Mouse (Mus musculus): Measurements from ENCODE around the gene Mrpl47.
"Not testable (repeated sequence)": the region's sequence is repeated elsewhere in the genome, so short reads cannot be mapped to it uniquely, and the experiment has no call there.

Gene Mrpl47

DNA sequence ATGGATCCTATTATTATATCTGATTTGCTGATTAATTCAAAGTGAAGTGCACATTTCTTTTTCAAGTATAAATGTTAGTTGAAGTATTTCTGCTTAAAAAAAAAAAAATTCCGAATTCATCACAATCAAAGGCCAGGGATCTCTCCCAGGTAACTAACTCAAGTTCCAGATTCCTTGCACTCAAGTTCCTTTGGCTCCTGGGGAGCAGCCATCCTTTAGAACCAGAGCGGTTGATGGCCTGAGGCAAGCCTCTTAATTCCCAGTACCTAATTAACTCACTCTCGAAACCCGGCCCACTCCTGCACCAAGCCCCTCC lies 29.4 kb downstream of the Mrpl47 start:
- no peak for DNase-seq (ENCODE audit: low read depth, low spot score)

DNA sequence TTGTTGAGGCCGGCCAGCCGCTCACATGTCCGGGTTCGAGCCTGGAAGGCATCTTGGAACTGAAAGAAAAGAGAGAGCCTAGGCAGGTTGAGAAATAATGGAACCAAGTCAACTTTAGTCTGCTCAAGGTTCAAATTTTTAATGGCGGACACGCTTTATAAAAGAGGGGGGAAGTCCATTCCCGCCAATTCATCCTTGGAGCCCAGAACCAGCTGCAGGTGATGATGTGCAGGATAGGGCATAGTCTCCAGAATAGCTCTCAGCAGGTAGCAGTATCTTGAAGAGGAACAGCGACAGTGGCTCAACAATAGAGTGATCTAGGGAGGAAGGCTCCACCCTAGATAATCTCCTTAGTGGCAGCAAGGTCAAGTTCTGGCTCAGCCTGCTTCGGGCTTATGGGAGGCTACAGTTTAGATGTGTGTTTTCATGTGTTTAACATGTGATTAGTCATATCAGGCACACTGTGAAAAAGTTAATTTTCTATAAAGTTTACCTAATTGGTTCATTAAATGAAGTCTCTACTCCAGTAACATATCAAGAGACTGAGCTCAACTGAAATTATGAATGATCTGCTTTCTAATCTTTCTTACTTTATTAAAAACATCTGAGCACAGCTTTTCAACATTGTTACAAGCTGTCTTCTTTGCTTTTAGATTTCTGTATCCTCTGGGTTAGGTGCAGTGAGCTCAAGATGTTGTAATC lies 31.6 kb downstream of the Mrpl47 start, which contains the start of gene Actl6a:
Actl6a (plus strand) TSS at position 652 of the 702 bp plus-strand sequence.
- not testable (repeated sequence) for DNase-seq (ENCODE audit: low read depth, low spot score)

DNA sequence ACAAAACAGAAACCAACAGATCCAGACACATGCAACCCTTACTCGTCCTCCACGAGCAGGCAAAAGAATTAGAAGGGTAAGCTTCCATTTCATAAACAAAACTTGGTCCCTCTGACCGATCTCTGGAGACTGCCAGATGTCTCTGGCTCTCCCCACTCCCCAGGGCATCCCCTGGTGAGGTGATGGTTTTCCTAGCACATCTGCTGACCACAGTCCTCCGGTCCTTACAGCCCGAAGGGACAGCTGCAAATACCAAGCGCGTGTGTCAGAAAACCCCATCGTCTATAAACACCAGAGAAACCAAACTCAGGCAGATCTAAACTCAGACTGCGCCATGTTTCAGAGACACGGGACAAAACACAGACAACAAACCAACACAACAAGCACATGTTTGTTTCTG lies 32.8 kb downstream of the Mrpl47 start:
- not testable (repeated sequence) for DNase-seq (ENCODE audit: low read depth, low spot score)

DNA sequence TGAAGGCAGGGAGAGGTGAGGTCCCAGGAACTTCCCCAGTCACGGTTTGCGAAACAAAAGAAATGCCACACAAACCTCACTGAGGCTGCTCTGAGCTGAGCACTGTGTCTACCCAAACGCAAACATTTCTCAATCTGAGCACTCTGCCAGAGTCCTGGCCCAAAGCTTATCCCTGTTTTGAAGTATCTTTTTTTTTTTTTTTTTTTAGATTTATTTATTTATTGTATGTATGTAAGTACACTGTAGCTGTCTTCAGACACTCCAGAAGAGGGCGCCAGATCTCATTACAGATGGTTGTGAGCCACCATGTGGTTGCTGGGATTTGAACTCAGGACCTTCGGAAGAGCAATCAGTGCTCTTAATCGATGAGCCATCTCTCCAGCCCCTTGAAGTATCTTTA lies 33.4 kb downstream of the Mrpl47 start:
- not testable (repeated sequence) for DNase-seq (ENCODE audit: low read depth, low spot score)

DNA sequence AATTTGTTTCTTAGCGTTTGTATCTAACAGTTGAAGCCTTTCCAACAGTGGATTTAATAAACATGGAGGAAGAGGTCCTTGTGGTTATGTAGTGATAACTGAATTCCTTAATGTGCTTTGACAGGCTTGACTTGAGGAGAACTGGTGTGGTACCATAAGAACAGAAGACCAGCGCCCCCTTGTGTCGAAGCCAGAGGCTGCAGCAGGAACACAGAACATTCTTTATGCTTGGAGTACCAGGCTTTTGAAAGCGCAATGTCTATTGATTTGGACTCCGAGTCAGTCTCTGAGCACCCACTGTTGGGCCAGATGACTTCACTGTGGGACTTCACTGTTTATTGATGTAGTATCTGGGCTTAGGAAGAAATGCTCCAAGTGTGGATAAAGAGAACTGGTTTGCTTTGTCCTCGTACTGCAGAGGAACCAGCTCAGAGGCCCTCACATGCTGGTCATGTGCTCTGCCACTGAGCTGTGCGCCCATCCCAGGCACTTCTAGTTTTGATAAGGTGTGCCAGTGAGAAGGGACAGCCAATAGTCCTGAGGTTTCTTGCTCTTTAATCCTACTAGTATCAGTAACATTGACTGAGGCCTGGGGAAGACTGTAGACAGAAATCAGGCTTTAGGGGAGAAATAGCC lies 39.1 kb downstream of the Mrpl47 start:
- peak; percentile 86 for DNase-seq (ENCODE audit: low read depth, low spot score)

DNA sequence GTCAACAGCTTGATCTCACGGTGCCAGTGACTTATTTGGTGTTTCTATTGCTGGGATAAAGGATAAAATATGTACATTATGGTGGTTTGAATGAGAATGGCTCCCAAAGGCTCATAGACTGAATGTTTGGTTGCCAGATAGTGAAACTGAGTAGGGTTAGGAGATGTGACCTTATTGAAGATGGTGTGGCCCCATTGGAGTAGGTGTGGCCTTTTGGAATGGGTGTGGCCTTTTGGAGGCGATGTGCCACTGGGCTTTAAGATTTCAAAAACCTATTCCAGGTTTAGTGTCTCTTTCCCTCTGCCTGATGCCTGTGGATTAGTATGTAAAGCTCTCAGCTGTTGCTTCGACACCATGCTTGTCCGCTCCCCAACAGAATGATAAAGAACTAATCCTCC lies 41.8 kb downstream of the Mrpl47 start:
- no peak for DNase-seq (ENCODE audit: low read depth, low spot score)

DNA sequence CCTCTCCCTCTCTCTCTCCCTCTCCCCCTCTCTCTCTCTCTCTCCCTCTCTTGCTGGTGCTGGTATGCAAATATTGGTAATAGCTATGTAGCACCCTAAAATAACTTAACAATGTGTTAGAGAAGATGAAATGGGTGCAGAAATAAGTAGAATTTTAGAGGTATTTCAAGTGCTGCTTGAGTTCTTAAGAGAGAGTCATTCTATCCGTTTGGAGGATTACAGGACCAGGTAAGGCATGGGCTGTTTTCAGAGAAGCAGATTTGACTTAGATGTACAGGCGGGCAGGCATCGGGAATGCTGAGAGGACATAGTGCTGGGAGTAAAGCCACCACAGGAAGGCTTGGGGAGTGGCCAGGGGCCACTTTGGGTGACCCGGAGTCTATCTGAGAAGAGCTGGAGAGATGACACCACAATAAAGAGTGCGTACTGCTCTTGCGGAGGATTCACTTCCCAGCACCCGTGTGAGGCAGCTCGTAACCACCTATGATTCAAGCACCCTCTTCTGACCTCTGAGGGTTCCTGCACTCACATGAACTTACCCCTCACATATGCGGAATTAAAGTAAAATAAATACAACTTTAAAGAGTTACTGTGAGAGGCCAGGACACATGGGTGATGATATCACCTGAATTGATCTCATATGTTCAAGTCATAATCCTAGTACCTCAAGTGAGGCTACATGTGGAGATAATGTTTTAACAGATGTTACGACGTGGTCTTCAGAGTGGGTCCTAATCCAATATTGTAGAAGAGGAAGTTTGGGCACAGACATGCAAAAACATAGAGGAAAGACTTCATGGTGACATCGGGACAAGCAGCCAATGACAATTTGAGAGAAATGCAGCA lies 42.4 kb downstream of the Mrpl47 start:
- no peak for DNase-seq (ENCODE audit: low read depth, low spot score)

DNA sequence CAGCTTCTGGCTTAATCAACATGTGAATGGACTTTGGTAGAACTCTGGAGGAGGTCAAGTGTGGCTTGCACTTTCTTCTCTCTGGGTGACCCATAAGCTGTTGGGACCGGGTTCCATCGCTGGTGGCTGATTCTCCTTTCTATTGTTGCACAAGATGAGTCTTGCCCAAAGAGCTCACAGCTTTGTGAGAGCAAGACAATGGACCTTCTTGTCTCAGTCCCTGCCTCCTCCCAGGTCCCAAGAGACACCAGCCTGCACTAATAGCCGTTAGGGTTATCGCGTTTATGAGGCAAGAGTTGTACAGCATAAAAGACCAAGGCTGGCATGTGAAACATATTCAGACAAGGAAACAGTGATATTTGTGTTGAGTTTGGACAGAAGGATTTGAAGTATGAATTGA lies 43.2 kb downstream of the Mrpl47 start:
- DNase-seq (ENCODE audit: low read depth, low spot score), result no peak

DNA sequence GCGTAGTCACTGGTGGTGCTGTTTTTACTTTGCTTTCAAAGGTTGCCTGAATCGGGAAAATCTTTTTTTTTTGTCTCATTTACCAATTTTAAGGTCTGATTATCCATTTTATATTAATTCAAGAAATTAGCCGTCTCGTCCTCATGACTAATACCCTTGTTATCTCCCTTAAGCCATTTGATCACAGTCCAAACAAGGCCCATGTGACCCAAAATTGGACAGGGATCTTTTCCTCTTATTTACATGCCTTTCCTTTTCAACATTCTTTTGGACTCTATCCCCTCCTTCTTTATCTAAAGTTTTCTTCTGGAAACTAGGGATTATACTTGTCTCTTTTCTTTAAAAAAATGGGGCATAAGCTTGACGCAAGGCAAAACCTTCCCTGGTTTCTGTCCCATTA lies 45.6 kb downstream of the Mrpl47 start:
- no peak for DNase-seq (ENCODE audit: low read depth, low spot score)

DNA sequence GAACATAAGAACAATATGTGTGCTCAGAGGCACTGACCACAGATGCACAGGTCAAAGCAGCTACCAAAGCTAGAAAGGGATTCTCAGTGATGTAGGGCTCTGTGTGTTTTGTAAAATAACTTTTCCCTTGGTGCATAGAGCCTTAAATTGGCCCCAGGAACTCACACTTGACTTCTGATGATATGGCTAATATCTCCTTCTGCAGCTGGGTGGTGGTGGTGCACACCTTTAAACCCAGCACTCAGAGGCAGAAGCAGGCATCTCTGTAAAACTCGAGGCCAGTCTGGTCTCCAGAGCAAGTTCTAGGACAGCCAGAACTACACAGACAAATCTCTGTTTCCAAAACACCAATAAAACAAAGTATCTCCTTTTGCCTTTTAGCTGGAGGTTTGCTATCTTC lies 46.5 kb downstream of the Mrpl47 start:
- no peak for DNase-seq (ENCODE audit: low read depth, low spot score)

DNA sequence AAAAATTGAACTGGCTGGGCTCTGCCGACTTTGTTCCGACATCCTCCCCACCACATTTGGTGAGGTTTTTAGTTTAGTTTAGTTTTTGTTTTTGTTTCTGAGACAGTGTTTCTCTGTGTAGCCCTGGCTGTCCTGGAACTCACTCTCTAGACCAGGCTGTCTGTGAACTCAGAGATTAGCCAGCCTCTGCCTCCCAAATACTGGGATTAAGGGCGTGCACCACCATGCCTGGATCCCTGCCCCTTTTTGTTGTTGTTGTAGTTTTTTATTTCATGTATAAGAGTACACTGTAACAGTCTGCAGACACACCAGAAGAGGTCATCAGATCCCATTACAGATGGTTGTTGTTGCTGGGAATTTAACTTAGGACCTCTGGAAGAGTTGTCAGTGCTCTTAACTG lies 47.4 kb downstream of the Mrpl47 start:
- DNase-seq (ENCODE audit: low read depth, low spot score), result no peak

DNA sequence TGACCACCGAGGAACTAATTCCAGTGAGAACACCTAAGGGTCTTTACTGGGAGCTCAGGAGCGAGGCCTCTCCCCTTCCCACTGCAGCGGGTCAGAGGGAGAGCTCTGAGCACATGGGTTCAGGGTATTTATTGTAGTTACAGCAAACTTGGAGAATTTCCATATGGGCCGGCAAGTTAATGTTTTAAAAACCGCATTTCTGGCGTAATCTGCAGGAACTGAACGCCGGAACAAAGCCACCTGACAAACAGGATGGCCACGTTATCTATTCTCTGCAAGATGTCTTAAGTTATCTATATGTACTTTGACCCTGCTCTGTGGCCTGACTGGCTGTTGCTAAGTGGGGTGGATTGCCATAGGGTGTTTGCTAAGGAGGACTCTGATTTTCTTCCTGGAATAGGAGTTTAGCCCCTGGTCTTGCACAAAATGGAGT lies 47.8 kb downstream of the Mrpl47 start:
- DNase-seq (ENCODE audit: low read depth, low spot score), result no peak

DNA sequence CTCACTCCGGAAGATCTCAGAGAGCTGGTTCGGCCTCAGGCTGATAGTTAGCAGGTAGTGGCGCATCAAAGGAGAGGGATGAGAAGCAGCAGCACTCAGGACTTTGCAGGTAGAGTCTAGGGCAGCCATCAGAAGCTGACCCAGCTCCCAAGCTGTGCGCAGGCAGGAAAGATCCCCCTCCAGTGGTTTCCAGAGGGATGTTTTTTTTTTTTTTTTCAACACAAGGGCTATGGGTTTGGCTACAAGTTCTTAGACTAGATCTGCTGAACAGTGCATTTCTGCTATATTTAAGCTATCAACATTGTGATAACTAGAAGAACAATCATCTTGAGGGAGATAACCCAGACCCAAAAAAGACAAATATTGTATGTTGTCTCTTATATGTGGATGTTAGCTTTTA lies 50.2 kb downstream of the Mrpl47 start:
- no peak for DNase-seq (ENCODE audit: low read depth, low spot score)

DNA sequence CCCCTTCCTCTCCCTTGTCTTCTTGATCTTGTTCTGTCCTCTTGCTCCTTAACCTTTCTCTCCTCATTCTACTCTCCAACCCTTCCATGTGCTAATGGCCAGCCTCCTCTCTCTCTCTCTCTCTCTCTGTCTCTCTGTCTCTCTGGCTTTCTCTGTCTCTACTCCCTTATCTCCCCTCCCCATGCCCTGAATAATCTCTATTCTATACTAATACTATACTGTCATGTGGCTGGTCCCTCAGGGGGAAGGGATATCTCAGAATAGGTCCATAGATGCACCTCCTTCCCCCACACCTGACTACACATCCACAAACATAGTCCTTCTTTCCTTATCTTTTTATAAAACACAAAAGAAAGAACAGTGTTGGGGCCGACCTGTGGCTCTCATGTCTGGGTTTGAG lies 50.9 kb downstream of the Mrpl47 start:
- no peak for DNase-seq (ENCODE audit: low read depth, low spot score)

DNA sequence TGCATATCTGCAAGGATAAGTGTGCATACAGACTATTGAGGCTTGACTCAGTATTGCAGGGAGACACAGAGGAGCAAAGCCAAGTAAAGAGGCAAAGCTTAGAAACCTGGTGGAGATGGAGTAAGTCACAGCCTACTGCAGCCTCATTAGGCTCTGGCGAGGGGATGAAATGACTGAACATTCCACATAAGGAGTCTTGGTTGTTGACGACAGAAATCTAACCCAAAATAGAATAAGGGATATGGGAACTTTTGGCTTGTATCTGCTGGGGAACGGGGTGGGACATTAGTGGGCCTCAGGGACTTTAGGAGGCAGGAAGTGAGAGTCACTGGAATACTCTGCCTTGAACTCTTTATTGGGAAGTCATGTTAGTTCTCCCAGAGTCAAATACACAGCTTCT lies 52.8 kb downstream of the Mrpl47 start:
- DNase-seq (ENCODE audit: low read depth, low spot score), result no peak

DNA sequence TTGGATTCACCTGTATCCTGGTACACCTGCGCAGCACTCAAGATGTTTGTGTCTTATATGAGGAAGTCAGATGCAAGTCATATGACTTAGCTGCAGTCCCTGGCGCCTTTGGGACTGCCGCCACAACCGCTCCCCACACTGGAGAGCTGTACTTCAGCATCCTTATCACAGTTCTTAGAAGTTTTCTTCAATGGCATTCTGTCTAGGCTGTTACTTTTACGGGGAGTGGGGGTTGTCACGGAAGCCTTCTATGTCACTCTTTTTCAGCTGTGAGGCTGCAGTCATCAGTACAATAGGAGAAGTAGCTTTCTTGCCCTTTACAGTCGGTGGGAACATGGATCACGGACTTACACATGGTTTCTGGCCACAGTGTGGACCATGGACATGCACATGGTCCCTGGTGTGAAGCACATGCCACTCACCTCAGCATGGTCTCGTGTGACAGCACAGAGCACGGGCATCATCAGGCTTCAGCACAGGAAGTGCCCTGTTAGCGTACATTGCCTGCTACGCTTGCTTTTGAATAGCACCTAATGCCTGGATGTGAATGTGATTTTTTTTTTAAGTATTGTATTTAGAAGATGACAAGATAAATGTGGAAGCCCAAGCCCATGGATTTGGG lies 54.4 kb downstream of the Mrpl47 start:
- no peak for DNase-seq (ENCODE audit: low read depth, low spot score)

DNA sequence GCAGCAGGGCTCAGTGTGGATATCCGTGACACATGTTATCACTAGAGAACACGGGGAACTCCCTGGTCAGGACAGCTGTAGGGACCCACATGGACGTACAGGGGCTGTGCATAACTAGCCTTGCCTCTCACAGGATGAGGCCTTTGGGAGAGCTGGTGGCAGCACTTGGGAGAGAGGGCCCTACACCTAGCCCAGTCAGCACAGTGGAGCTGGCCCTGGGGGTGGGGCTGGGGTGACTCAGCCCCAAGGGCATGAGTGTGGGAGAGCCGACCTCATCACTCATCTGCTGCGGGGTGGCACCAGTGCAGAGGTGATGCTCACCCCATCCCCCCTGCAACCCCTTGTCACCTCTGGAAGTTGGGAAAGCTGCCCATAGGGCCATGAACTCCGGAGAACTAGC lies 61.0 kb downstream of the Mrpl47 start:
- no peak for DNase-seq (ENCODE audit: low read depth, low spot score)

Measured in telencephalon, adult 2 months (tissue).